Mouse (Mus musculus) intestine, embryonic 14.5 days (tissue): Measurements from ENCODE around the gene 4933407L21Rik. TPM values are rescaled to one million over a fixed set of nuclear protein-coding genes. Genes with fewer than 3 reads are reported as not detected.

Experiments used
- ATAC-seq: fragments of 200-750 bp; cut with Nextera tagmentation; replicated peaks from 2 replicates; pipeline ENCODE4 v1.8.0; 2017; ENCODE audit warnings: low read depth, moderate number of reproducible peaks, moderate TSS enrichment, moderate library complexity; ENCODE audit not compliant: low FRiP score, low TSS enrichment
- DNase-seq: peaks from one replicate; pipeline ENCODE4 v3.0.0-alpha.2; 2018; ENCODE audit warnings: low spot score
- H3K27ac ChIP-seq: fragments of 300-500 bp; sonication (generic); 2 replicates; pipeline ENCODE4 v1.5.1; 2014; ENCODE audit warnings: low read depth, mild to moderate bottlenecking, control low read depth
- H3K27me3 ChIP-seq: fragments of 300-500 bp; sonication (generic); replicated peaks from 2 replicates; pipeline ENCODE4 v1.6.1; 2014; ENCODE audit warnings: low read length, control low read depth; ENCODE audit not compliant: control insufficient read depth, insufficient read depth
- H3K36me3 ChIP-seq: fragments of 300-500 bp; sonication (generic); 2 replicates; pipeline ENCODE4 v1.6.1; 2014; ENCODE audit warnings: low read length, control low read depth; ENCODE audit not compliant: control insufficient read depth, insufficient read depth
- H3K4me1 ChIP-seq: fragments of 300-500 bp; sonication (generic); replicated peaks from 2 replicates; pipeline ENCODE4 v1.6.1; 2014; ENCODE audit warnings: low read length, control low read depth, mixed read lengths; ENCODE audit not compliant: control insufficient read depth, insufficient read depth
- H3K4me2 ChIP-seq: fragments of 300-500 bp; sonication (generic); 2 replicates; pipeline ENCODE4 v1.6.1; 2014; ENCODE audit warnings: low read length
- H3K4me3 ChIP-seq: fragments of 300-500 bp; sonication (generic); 2 replicates; pipeline ENCODE4 v1.5.1; 2014; ENCODE audit warnings: low read depth, low read length, control low read depth, mixed read lengths
- H3K9ac ChIP-seq: fragments of 300-500 bp; sonication (generic); 2 replicates; pipeline ENCODE4 v1.6.1; 2014; ENCODE audit warnings: mild to moderate bottlenecking, low read length
- H3K9me3 ChIP-seq: fragments of 300-500 bp; sonication (generic); 2 replicates; pipeline ENCODE4 v1.6.1; 2016; ENCODE audit warnings: low read length, control low read depth; ENCODE audit not compliant: control insufficient read depth
- WGBS: fragments of 180-500 bp; shearing (Covaris S2); extraction: QIAGEN DNeasy Blood & Tissue Kit; methylation state at CpG from one replicate; pipeline ENCODE4 v1.1.7; 2014; 5-methylcytosine and 5-hydroxymethylcytosine counted together
- polyA plus RNA-seq: library from polyadenylated mRNA; unstranded; fragments of >200 nt; fragmentation: Nextera tagmentation; extraction: Ambion mirVana; gene quantifications from 2 replicates; pipeline ENCODE4 v1.2.1, GENCODE M21; 2014

4933407L21Rik gene
- polyA plus RNA-seq, result 0.28 TPM in 1 of 2 replicates, not detected in the other

DNA sequence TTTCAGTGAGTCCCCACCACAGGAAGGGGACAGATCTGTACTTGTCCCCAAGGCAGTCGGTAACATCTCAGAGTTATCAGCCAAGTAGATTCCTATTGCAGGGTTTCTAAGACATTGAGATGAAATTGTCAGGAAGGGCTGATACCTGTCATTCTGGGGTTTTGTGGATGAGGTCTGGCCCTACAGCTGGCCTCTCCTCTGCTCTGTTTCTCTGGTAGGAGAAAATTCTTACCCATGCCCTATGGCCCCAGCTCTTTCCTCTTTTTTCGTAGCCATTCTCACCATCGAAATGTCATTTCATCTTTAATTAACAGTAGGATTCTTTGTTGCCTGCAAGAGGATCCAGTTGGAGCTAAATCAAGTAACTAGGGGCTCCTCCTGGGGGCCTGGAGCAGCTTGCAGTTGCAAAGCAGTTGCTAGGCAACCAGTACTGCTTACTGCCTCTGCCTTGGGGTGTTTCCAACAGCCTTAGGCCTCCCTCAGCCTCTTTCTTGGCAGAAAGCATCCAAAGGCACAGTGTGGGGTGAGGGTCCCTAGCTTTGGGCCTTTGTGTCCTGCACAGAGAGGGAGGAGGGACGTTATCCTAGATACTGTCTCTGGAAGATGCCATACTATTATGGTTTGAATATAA, at the start of gene 4933407L21Rik:
TSS of gene 4933407L21Rik (plus strand) at position 427 of the 631 bp plus-strand sequence.
- H3K36me3 ChIP-seq, result no peaks in the 10 kb centered on the region
- no peak for DNase-seq
- H3K27me3 ChIP-seq, result no peaks in the 10 kb centered on the region
- H3K9ac ChIP-seq, result no peak within 1 kb of the TSS
- 48% methylated on average over 4 of the region's 4 CpGs for WGBS
- ATAC-seq, result no peak
- no peak within 1 kb of the TSS for H3K27ac ChIP-seq
- H3K4me2 ChIP-seq, result no peak within 1 kb of the TSS
- H3K4me1 ChIP-seq, result peaks cover 4% of the 10 kb centered on the region
- no peaks in the 10 kb centered on the region for H3K9me3 ChIP-seq
- H3K4me3 ChIP-seq, result no peak within 1 kb of the TSS

DNA sequence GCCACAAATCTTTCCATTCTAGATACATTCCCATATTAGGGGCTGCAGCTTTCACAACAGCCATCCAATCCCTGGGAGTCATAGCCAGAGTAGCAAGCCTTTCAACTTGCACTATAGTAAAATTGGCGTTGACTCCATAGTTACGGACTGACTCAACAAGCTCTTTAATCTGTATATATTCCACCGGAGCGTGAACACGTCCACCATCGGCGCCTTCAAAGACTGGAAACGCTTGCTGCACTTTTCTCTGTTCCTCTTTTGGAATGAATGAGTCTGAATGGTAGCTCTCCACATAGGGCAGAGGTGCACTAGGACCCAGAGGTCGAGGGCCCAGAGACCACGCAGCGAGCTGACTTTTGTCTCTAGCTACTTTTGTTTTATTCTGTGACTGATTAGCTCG, 46.3 kb upstream of the 4933407L21Rik start:
- no peaks in the 10 kb centered on the region for H3K27me3 ChIP-seq
- ATAC-seq (no peak), DNase-seq (no peak)
- H3K27ac ChIP-seq, result no peak overlapping the region
- peaks cover 14% of the 10 kb centered on the region; the same call in 1 of the 2 replicates for H3K9me3 ChIP-seq
- H3K4me1 ChIP-seq, result no peaks in the 10 kb centered on the region
- no peak overlapping the region for H3K4me3 ChIP-seq
- H3K36me3 ChIP-seq, result no peaks in the 10 kb centered on the region
- H3K9ac ChIP-seq, result no peak overlapping the region
- 94% methylated on average over 12 of the region's 12 CpGs for WGBS
- H3K4me2 ChIP-seq, result no peak overlapping the region

DNA sequence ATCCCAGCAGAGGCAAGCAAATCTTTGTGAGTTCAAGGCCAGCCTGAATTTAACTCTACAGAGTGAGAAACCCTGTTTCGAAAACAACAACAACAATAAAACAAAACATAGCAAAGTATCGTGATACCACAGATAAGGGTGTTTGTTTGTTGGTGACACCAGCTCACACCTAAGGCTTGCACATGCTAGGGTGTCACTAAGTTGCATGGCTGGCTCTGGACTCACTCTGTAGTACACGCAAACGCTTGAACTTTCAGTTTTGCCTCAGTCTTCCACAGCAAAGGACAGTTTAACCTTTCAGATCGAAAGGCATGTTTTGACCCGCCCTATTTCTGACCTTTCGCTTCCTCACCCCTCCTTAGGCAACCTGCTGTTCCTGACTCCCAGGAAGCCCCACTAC, 41.1 kb upstream of the 4933407L21Rik start:
- H3K36me3 ChIP-seq, result no peaks in the 10 kb centered on the region
- H3K9me3 ChIP-seq, result no peaks in the 10 kb centered on the region
- H3K27me3 ChIP-seq, result no peaks in the 10 kb centered on the region
- H3K27ac ChIP-seq, result no peak overlapping the region
- H3K4me3 ChIP-seq, result no peak overlapping the region
- WGBS, result 88% methylated on average over 7 of the region's 7 CpGs
- H3K4me1 ChIP-seq, result no peaks in the 10 kb centered on the region
- no peak overlapping the region for H3K9ac ChIP-seq
- DNase-seq (no peak), ATAC-seq (no peak)
- no peak overlapping the region for H3K4me2 ChIP-seq

DNA sequence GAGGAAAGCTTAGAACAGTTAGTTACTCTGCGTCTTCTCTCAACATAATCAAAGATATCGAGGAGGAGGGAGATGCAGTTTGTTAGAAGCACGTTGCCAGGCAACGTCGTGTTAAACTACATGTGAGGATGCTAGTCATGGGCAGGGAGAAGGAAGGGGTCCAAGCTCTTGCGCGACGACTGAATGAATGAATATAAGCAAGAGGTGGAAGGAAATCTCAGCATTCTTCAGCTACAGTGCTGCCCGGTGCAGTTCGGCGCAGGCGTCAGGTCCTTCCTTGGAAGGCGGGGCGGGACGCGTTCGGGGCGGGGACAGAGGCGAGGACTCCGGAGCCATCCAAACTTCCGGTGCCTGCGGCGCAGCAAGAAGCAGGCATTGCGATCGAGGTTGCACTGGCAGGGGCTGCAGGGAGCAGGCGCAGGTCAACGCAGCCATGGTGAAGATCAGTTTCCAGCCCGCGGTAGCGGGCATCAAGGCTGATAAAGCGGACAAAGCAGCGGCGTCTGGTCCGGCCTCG, 34.0 kb upstream of the 4933407L21Rik start, which contains the start of gene Itm2c:
TSS of gene Itm2c (plus strand) at position 51 of the 517 bp plus-strand sequence.
- peak within 1 kb of the TSS; percentile 83 for H3K4me3 ChIP-seq
- no peaks in the 10 kb centered on the region for H3K36me3 ChIP-seq
- H3K4me2 ChIP-seq, result peak within 1 kb of the TSS; percentile 87
- DNase-seq (peak; percentile 92), ATAC-seq (peak; percentile 87)
- H3K9me3 ChIP-seq, result no peaks in the 10 kb centered on the region
- WGBS, result 1% methylated on average over 35 of the region's 35 CpGs
- H3K4me1 ChIP-seq, result peaks cover 32% of the 10 kb centered on the region
- no peaks in the 10 kb centered on the region for H3K27me3 ChIP-seq
- H3K9ac ChIP-seq, result peak within 1 kb of the TSS; percentile 74
- peak within 1 kb of the TSS; percentile 83 for H3K27ac ChIP-seq

DNA sequence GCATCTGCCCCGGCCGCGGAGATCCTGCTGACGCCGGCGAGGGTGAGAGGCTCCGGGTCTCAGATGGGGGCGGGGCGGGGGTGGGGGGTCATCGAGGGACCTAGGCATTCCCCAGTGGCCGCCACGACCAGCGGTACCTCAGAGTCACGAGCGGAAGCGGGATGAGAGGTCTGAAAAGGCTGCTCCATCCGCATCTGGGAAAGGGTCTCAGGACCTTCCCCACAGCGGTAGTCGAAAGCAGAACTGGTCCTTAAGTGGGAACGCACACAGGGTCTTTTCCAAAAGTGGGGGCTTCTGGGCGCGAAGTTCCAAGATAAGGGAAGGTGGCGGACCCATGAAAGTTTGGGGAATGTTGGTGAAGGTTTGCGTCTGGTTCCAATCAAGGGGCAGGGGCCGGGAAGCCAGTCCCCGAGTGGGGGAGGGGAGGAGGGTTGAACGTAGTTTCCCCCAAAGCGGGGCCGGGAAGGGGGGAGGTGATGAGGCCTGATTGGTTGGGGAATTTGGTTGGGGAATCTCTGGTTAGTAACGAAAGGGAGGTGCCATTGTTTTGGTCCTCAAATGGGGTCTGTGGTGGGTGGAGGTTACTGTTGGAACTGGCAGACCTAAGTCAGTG, 33.4 kb upstream of the 4933407L21Rik start:
- H3K4me1 ChIP-seq, result peaks cover 36% of the 10 kb centered on the region
- H3K27ac ChIP-seq, result peak overlapping the region; percentile 83
- WGBS, result 2% methylated on average over 30 of the region's 30 CpGs
- no peaks in the 10 kb centered on the region for H3K9me3 ChIP-seq
- no peaks in the 10 kb centered on the region for H3K36me3 ChIP-seq
- peak; percentile 42 for ATAC-seq
- no peaks in the 10 kb centered on the region for H3K27me3 ChIP-seq
- H3K4me2 ChIP-seq, result peak overlapping the region; percentile 87
- H3K9ac ChIP-seq, result peak overlapping the region; percentile 74
- DNase-seq, result peak; percentile 87
- peak overlapping the region; percentile 83 for H3K4me3 ChIP-seq

DNA sequence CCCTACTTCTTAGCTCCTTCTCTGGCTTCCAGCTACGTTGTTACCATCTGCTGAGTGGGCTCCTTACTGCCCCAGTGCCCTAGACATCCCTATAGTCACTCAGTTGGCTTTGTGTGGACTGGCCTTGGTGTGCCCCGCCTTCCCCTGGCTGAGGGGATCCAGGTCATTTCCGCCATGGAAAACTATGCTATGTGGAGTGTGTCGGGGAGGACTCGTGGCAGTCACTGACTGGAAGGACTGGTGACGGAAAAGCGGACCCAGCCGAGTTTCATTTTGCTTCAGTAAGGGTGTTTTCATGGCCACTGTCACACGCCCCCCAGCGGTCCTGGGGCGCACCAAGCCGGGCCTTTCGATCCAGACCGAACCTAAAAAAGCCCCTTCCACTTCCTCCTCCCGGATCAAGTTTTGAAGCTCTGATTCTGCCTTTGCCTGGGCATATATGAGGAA, 32.9 kb upstream of the 4933407L21Rik start:
- peak overlapping the region; percentile 87 for H3K4me2 ChIP-seq
- H3K27ac ChIP-seq, result peak overlapping the region; percentile 83; the same call in 1 of the 2 replicates
- H3K36me3 ChIP-seq, result no peaks in the 10 kb centered on the region
- H3K9me3 ChIP-seq, result no peaks in the 10 kb centered on the region
- ATAC-seq (peak; percentile 73), DNase-seq (peak; percentile 76)
- H3K9ac ChIP-seq, result peak overlapping the region; percentile 74
- H3K27me3 ChIP-seq, result no peaks in the 10 kb centered on the region
- H3K4me3 ChIP-seq, result peak overlapping the region; percentile 83
- peaks cover 38% of the 10 kb centered on the region for H3K4me1 ChIP-seq
- WGBS, result 9% methylated on average over 15 of the region's 15 CpGs

DNA sequence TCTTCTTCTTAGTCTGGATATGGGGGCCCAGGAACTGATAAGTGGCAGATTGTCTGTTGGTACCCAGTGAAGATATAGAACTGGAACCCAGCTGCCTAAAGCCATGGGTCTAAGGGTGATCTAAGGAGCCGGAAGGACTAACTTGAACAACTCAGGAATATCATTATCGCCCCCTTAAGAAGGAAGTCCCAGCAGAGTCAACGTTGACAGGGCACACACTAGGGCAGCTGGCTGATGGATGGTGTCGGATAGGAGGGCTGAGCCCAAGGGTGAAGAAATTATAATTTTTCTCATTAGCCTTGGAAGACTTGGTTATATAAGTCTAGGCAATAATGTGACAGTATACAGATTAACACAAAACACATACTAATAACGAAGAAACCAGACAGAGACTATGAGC, 32.2 kb upstream of the 4933407L21Rik start:
- H3K27me3 ChIP-seq, result no peaks in the 10 kb centered on the region
- H3K9me3 ChIP-seq, result no peaks in the 10 kb centered on the region
- DNase-seq (no peak), ATAC-seq (no peak)
- no peak overlapping the region for H3K27ac ChIP-seq
- no peak overlapping the region; the same call in 1 of the 2 replicates for H3K4me3 ChIP-seq
- H3K4me2 ChIP-seq, result peak overlapping the region; percentile 87
- WGBS, result 82% methylated on average over 5 of the region's 5 CpGs
- peak overlapping the region; percentile 74; the same call in 1 of the 2 replicates for H3K9ac ChIP-seq
- H3K4me1 ChIP-seq, result peaks cover 44% of the 10 kb centered on the region
- H3K36me3 ChIP-seq, result no peaks in the 10 kb centered on the region

DNA sequence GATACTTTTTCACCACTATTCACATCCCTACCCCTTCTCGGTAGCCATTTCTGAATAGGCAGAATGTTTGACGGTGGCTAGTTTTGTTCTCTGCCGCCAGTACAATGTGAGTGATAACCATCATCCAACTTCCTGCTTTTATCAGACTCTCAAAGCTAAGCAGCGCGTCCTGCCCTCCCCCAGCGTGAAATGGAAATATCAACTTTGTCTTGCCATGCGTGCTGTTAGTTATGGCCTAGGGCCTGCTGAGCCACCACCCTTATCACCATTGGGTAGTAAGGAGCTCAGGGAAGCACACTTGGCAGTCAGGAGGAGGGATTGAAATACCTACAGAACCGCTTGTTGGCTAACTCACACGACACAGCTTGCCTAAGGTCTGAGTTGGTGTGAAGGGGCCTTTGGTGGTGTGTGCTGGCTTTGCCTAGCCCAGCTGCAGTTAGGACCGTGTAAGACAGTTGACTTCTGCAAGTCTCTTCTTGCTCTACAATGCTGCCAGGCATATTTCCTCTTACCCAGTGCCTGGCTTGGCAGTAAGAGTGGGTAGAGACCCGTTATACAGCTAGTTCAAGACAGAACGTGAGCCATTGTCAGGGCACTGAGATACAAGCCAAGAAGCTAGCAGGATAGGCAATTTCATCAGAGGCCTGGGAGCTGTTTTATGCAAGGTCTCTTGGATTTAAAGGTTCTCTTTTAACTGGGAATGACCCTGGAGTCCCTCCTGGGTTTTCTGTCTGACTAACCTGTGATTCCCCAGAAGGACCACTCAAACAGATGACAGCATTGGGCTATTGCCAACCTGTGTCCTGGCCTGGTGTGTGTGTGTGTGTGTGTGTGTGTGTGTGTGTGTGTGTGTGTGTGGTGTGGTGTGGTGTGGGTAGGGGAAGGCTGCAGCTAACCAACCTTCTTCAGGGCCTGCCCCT, 31.2 kb upstream of the 4933407L21Rik start:
- DNase-seq (no peak), ATAC-seq (no peak)
- Histone ChIP-seq H3K36me3 (no peaks in the 10 kb centered on the region), H3K4me2 (peak overlapping the region; percentile 9; the same call in 1 of the 2 replicates), H3K4me3 (no peak overlapping the region), H3K4me1 (peaks cover 53% of the 10 kb centered on the region), H3K9me3 (no peaks in the 10 kb centered on the region), H3K27me3 (no peaks in the 10 kb centered on the region), H3K27ac (0 out of 2 replicates have a peak overlapping the region, but pooled peaks have one; percentile 33), H3K9ac (no peak overlapping the region)
- 64% methylated on average over 12 of the region's 12 CpGs for WGBS
